Mouse (Mus musculus): ENCODE data around the gene Pank3.

- TF ChIP-seq CTCF (conservative IDR thresholded peaks at IDR 0.05 in 1 of 2, IDR thresholded peaks at IDR 0.05 in 1 of 2; ENCODE audit: low read depth in 2 of 2, low read length in 2 of 2): no peak; a peak in 1 of 4 replicates
- TF ChIP-seq MXI1 (IDR thresholded peaks at IDR 0.05; ENCODE audit: low read depth, low read length): no peak
- TF ChIP-seq JUND (conservative IDR thresholded peaks at IDR 0.05; ENCODE audit: low read depth, low read length): no peak
These were observed 13.8 kb downstream of the Pank3 start for GRCm38 (mm10) chr11:35783038-35783437.
